Mouse (Mus musculus) effector memory CD4-positive, alpha-beta T cell, adult 7 months (primary cell): Measurements from ENCODE around the gene Zmynd10. TPM values are rescaled to one million over a fixed set of nuclear protein-coding genes. Genes with fewer than 3 reads are reported as not detected.

ENCODE experiments used
- polyA plus RNA-seq: library from polyadenylated mRNA; unstranded; fragments of 100-300 nt; shearing (Covaris generic); gene quantifications from one replicate; pipeline ENCODE4 v1.2.1, GENCODE M21; 2017

Gene Zmynd10
- 1.2 TPM for polyA plus RNA-seq

DNA sequence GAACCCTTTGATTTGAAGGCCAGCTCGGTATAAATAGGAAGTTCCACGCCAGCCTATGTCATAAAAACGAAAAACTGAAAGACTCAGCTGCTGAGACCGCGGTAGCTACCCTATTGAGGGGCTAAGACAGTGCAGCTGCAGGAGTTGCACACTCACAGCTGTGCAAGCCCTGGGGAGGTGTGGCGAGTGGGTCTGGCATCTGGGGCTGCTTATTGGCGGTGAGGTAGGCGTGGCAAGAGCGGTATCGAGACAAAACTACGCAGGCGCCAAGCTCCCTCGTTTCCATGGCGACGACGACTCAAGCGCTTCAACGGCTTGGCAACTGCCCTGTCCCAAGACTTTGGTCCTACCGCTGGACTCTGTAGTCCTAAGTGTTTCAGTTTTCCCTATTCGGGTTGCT, at the start of gene Zmynd10:
Gene Zmynd10 (plus strand): TSS at position 273 of the 400 bp plus-strand sequence.

DNA sequence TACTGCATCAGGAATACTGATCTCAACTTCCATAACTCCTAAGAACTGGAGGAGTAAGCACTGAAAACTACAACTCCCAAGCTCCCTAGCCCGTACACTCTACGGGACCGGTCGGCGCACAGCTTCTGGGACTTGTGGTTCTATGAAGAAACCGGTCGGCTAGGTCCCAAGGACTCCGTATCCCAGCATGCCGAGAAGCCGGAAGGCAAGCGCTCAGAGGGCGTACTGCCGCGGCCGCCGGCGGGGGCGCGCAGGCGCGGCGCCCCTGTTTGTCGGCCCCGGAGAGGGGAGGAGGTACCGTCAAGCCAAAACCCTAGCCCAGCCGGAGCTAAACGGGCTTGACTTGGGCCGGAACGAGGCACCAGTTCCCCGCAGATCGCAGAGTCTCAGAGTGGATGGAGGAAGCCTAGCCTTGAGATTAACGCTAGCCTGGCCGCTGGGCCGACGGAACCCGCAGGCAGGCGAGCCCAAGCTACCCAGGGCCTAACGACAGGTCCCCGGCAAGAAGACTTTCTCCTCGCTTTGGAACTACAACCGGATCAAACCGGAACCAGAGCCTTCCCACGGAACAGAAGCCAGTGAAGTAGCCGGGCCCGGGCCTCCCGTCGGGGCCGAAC, 13.2 kb upstream of the Zmynd10 start, which contains the start of gene Tmem115:
Gene Tmem115 (plus strand): TSS at position 155 of the 617 bp plus-strand sequence.

DNA sequence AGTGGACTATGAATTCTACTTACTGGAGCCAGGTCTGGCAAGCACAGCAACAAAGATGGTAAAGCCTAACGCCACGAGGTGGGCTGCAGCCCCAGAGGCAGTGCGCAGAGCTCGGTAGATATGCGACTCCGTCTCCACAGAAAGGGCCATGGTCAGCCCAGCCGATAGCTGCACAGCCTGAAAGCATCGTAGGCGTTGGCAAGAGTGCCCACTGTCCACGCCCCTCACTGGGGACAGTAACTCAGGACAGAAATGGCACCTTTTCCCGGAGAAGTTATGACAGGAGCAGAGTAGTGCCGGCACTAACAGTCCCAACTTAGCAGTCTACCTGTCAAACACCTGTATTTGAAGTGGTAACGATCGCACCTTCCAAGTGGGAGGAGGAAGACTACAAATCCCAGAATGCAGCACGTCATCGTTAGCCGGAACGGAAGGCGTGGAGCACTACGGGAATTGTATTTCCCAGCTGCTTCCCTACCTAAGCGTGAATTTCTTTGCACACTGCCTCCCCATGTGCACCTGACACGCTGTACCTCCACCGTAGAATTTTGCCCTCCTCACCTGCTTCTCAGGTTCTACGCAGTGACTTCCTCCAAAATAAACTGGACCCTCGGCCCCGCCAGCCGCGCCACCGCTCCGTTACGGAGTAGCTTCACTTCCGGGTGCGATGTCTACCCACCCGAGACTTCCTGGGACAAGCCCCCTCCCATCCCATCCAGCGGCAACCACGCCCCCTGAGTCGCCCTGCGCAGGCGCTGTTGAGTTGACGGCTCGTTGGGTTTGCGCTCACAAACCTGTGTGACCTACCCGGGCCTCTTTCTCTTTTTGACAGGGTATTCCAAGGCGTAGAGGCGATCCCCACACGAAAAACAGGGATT, 5.4 kb upstream of the Zmynd10 start, which contains the start of the genes Cyb561d2 and Nprl2:
Gene Cyb561d2 (minus strand): TSS at position 720 of the 878 bp plus-strand sequence.
Gene Nprl2 (plus strand): TSS at position 753 of the 878 bp plus-strand sequence.

DNA sequence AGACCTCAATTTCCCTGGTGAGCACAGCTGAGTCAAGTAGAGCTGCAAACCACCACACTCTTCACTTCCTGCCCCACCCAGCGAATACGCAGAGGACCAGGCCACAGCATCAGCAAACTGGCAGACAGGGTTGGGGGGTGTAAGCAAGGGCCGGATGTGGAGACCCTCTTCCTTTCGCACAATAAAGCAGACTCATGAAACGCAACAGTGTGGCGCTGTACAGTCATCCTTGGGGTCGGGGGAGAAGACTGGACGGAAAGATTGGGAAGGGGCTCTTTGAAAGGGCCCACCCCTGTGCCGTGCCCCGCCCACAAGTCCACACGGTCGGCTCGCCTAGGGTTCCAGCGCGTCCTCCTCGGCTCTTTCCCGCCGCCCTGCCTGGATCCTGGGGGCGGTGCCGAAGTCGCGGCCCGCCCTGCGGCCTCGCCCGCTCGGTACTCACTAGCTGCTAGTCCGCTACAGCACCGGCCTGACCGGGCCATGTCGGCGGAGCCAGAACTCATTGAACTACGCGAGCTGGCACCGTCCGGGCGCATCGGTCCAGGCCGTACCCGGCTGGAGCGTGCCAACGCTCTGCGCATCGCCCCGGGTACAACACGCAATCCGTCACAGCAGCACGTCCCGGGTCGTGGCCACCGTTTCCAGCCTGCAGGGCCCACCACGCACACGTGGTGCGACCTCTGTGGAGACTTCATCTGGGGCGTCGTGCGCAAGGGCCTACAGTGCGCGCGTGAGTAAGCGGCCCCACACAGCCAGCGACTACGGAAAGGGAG, 4.2 kb downstream of the Zmynd10 start, which contains the start of gene Rassf1:
Gene Rassf1 (plus strand): TSS at position 439 of the 773 bp plus-strand sequence.

DNA sequence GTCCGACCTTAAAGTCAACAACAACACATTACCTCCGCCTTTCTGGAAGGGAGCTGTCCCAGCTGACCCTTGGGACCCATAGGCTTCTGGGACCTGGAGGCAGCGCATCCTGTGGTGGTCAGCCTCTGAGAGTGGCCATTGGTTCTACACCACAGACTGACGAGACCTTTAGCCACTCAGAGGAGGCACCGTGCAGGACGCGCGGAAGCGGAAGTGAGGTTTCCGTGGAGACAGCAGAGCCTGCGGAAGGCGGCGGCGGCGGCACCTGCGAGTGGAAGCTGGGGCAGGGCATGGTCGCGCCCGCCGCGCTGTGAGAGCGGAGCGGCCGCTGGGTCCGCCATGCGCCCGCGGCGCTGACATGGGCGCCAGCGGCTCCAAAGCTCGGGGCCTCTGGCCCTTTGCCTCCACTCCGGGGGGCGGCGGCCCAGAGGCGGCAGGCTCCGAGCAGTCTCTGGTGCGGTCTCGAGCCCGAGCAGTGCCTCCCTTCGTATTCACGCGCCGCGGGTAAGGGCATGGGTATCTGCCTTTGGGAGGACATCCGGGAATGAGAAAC, 16.0 kb downstream of the Zmynd10 start, which contains the start of gene Tusc2:
Gene Tusc2 (plus strand): TSS at position 227 of the 553 bp plus-strand sequence.

DNA sequence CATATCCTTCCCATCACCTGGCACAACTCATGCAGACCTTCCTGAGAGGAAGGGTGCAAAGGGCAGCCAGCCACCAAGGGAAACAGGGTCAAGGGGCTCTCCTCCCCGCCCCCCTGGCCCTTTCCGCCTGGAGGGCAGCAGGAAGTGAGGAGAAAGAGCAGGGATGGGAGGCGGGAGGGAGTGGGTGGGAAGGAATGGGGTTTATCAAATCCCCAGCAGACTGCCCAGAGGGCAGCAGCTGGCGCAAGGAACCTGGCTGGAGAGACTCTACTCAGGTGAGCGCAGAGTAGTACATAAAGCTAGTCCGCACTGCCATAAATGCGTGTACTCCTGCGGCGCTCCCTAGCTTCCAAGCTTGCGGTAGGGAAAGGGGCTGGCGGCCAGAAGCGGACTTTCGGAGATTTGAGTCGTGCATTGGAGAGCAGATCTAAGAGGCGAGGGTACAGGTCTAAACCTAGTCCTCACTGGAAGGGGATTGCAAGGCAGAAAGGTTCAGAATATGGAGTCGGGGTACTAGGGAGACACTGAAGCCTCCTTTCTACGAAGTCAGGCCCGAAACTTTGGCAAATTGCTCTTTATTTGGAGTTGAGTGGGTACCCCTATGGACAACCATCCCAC, 20.7 kb downstream of the Zmynd10 start, which contains the start of gene Hyal2:
Gene Hyal2 (plus strand): TSS at position 244 of the 618 bp plus-strand sequence.

DNA sequence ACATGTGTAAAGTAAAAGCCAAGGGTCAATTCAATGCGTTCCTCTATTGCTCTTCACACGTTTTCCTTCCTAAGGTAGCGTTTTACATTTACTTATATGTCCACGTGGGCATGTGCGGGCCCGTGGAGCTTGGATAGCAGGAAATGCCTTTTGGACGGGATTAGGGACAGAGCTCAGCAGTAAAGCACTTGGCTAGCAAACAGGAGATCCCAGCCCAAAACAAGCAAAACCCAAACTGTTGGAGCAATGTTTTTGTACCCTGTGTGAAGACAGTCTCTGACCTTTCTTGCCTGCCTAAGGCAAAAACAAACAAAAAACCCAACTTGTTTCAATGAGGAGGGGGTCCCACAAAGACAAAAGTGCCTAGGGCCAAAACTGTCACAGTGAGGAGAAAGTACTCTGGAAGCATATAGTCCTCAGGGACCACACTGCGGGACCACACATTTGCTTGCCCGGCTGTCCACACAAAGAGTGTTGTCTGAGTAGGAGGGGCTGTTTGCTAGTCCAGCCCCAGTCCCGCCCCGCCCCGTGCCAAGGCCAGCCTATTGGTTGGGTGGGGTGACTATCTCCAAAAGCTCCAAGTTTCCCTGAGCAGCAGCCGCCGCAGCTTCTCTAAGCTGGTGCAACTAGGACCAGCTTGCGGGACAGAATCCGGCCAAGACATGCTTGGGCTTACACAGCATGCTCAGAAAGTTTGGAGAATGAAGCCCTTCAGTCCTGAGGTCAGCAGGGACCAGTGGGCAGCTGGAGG, 29.4 kb downstream of the Zmynd10 start, which contains the start of gene Hyal1:
Gene Hyal1 (plus strand): TSS at position 571 of the 751 bp plus-strand sequence.

DNA sequence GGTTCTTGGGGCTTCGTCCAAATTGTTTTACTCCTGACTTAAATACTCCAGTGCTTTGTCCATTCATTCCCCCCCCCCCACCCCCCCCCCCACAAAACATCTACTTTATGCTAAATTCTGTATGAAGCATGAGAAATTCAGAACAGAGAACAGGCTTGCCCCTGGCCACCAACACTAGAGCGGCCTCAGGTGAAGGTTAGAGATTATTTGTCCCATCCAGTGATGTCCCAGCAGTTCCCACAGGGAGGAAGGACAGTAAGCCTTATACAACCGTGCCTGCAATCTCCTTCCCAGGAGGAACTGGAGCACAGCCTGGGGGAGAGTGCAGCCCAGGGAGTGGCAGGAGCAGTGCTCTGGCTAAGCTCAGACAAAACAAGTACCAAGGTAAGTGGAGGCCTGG, 31.5 kb downstream of the Zmynd10 start, which contains the start of gene Naa80:
Gene Naa80 (plus strand): TSS at position 301 of the 400 bp plus-strand sequence.

DNA sequence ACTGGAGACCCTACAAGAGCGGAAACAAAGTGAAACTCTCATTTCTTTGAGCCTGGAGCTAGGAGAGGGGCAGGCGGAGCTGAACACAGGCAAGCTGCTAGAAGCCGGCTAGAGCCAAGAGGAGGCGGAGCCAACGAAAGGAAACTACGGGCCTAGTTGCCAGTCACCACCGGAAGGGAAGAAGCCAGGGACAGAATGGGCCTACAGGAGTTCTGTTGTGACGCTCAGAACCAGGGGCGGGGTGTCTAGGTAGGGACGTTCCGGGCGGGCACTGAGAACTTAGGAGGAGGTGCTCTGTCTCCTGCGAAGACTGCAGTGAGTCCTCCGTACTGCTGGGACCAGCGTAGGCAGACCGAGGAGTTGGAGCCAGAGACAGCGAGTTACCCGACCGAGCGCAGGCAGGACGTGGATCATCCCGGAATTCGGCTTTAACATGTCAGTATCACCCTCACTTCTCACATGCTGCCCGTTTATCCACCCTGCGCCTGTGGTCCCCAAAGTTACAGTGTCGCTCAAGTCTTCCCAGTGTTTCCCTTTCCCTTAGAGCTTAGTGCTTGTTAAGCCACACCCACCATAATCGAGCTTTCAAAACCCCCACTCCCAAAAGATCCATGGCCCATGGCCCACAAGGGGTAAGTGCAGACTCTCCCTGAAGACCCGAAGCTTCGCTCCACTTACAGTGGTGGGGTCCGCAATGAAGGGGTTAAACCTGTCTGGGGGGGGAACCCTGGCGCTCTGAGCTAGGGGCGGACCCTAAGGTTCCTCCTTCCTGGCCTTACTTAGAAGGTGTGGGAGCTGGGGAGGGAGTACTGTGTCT, 33.6 kb downstream of the Zmynd10 start, which contains the start of gene Hyal3:
Gene Hyal3 (plus strand): TSS at position 318 of the 817 bp plus-strand sequence.

DNA sequence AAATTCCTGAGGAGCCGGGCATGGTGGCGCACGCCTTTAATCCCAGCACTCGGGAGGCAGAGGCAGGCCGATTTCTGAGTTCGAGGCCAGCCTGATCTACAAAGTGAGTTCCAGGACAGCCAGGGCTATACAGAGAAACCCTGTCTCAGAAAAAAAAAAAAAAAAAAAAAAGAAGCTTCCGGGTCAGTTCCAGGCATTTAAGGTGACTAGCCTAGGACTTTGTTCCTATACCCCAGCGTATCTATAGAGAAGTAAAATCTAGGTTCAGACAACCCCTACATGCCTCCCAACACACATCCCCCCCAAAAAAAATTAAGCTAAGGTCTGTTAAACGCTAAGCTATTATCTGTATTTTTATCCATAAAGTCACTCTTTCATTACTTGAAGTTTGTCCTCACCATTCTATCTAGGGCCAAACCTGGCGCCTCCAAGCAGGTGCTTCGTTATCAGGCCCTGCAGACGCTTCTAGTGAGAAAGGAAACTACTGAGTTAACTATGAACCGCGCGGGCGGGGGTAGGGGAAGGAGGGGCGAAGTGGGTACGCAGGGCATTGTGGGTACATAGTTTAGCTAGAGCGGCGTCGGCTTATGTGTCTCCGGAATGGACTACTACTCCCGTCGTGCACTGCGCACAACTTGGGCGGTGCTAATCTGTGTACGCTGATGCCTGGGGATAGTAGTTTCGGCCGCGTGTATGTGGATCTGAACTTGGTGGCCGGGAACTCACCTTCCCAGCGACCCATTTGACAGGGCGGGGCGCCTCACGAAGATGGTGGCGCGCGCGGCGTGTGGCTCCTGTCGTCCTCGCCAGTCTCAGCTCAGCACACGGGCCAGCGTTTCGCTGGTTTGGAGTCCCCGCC, 40.1 kb downstream of the Zmynd10 start, which contains the start of gene Ifrd2:
Gene Ifrd2 (plus strand): TSS at position 669 of the 859 bp plus-strand sequence.

Other genes with a start within 250 kb of the Zmynd10 start
- gene Hemk1, start 208.9 kb upstream of the Zmynd10 start, polyA plus RNA-seq = 10.6 TPM
- 0.56 TPM for gene 6430571L13Rik, start 206.7 kb upstream of the Zmynd10 start, polyA plus RNA-seq
- 0.13 TPM for gene Cacna2d2, start 147.7 kb upstream of the Zmynd10 start, polyA plus RNA-seq
- gene Tmem115, start 13.4 kb upstream of the Zmynd10 start, polyA plus RNA-seq = 67.0 TPM
- 25.0 TPM for gene Cyb561d2, start 5.1 kb upstream of the Zmynd10 start, polyA plus RNA-seq
- gene Nprl2, start 5.1 kb upstream of the Zmynd10 start, polyA plus RNA-seq = 57.8 TPM
- gene Rassf1, start 4.3 kb downstream of the Zmynd10 start, polyA plus RNA-seq = 112 TPM
- 39.9 TPM for gene Tusc2, start 16.0 kb downstream of the Zmynd10 start, polyA plus RNA-seq
- 3.0 TPM for gene Hyal2, start 20.6 kb downstream of the Zmynd10 start, polyA plus RNA-seq
- 2.7 TPM for gene Hyal1, start 29.6 kb downstream of the Zmynd10 start, polyA plus RNA-seq
- 9.8 TPM for gene Naa80, start 31.6 kb downstream of the Zmynd10 start, polyA plus RNA-seq
- 1.5 TPM for gene Hyal3, start 33.5 kb downstream of the Zmynd10 start, polyA plus RNA-seq
- 17.4 TPM for gene Ifrd2, start 40.3 kb downstream of the Zmynd10 start, polyA plus RNA-seq
- 0.15 TPM for gene Sema3b, start 61.9 kb downstream of the Zmynd10 start, polyA plus RNA-seq
- 578 TPM for gene Gnai2, start 88.1 kb downstream of the Zmynd10 start, polyA plus RNA-seq
- gene Slc38a3, start 122.2 kb downstream of the Zmynd10 start, polyA plus RNA-seq = not detected
- 3.6 TPM for gene Gnat1, start 132.4 kb downstream of the Zmynd10 start, polyA plus RNA-seq
- gene Sema3f, start 163.2 kb downstream of the Zmynd10 start, polyA plus RNA-seq = not detected
- gene Rbm5, start 223.7 kb downstream of the Zmynd10 start, polyA plus RNA-seq = 229 TPM